ENCODE assay signal across 7 mouse cellular contexts in the genomic region with DNA sequence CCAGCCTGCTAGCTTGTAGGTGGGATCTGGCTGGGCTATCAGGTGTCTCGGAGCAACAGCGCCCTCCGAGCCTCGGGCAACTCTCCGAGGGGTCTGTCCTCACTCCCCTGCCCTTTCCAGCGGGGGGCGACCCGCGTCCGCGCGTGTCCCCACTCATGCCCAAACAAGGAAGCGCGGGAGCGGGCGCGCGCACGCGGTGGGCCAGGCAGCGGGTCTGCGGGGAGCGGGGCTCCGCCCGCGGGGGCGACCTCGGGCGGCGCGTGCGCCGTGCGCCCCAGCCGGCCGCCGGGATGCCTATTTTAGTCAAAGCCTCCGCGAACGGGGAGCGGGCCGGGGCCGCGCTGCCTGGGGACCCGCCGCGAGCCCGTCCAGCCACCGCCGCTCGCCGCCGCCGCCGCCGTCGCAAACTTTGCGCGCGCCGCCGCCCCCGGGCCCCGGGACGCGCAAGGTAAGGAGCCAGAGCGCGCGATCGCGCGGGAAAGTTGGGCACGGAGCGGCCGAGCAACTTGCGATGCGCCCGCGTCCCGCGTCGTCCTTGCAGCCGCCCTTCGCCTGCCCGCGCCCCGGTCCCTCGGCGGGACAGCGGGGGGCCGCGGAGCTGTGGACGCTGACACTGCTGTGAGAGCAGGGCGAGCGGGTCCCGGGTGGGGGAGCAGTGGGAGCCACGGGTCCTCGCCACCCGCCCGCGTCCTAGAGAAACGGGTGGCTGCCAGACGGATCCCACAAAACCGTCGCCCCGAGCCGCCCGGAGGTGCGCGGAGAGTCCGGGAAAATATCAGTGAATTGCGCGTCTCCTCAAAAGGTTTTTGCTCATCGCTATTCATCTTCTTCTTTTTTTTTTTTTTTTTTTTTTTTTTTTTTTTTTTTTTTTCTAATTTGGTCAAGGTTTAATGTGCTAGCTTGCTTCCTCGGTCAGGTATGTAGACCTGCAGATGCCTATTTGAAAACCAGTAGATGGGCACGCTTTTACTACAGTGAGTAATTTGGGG. TPM values are rescaled to one million over a fixed set of nuclear protein-coding genes. Genes with fewer than 3 reads are reported as not detected.
DNase-seq lines count a peak whose midpoint lies in the region; ATAC-seq and TF ChIP-seq lines count a peak whose summit lies in the region.

A gene (plus strand): TSS at position 339 of the 989 bp plus-strand sequence.

- peak within 1 kb of the TSS; percentile 85 for H3K9ac ChIP-seq in ES-E14 (ENCODE audit: insufficient read depth, low read depth, low read length, poor library complexity, severe bottlenecking)
- peak within 1 kb of the TSS; percentile 47 for H3K9ac ChIP-seq in forebrain, embryonic 15.5 days (replicated peaks)
- peak within 1 kb of the TSS; percentile 66 for H3K9ac ChIP-seq in neural tube, embryonic 12.5 days

- in situ Hi-C loops in ES-E14 (cut with MboI; ENCODE audit: low sequenced_read_pairs in 2 of 2, unreplicated experiment in 2 of 2), result no loop called here

- no peaks in the 10 kb centered on the region for H3K9me3 ChIP-seq in E14TG2a.4 (ENCODE audit: low read length)
- no peaks in the 10 kb centered on the region for H3K9me3 ChIP-seq in ES-E14 (ENCODE audit: control insufficient read depth, insufficient read depth, low read depth, low read length)
- H3K9me3 ChIP-seq in forebrain, embryonic 15.5 days, result no peaks in the 10 kb centered on the region
- no peaks in the 10 kb centered on the region for H3K9me3 ChIP-seq in neural tube, embryonic 12.5 days

- peaks cover 47% of the 10 kb centered on the region for H3K27me3 ChIP-seq in E14TG2a.4 (ENCODE audit: insufficient read depth, low read length)
- peaks cover 18% of the 10 kb centered on the region for H3K27me3 ChIP-seq in forebrain, embryonic 15.5 days
- H3K27me3 ChIP-seq in neural tube, embryonic 12.5 days (replicated peaks), result peaks cover 14% of the 10 kb centered on the region

- no peak for TF ChIP-seq CTCF in E14TG2a.4 (conservative IDR thresholded peaks at IDR 0.05; ENCODE audit: low read length)

- 1% methylated on average over 102 of the region's 116 CpGs for whole genome bisulfite sequencing in forebrain, embryonic 15.5 days
- WGBS in neural tube, embryonic 12.5 days, result 1% methylated on average over 116 of the region's 116 CpGs

- H3K4me1 ChIP-seq in E14TG2a.4 (replicated peaks; ENCODE audit: low read depth, low read length) (peaks cover 9% of the 10 kb centered on the region), ES-E14 (ENCODE audit: control insufficient read depth in 2 of 2, insufficient read depth in 2 of 2, low read length in 2 of 2, poor library complexity in 1 of 2) (no peaks in the 10 kb centered on the region)
- peaks cover 12% of the 10 kb centered on the region for H3K4me1 ChIP-seq in forebrain, embryonic 15.5 days
- no peaks in the 10 kb centered on the region for H3K4me1 ChIP-seq in neural tube, embryonic 12.5 days

- peak within 1 kb of the TSS; percentile 94 for H3K4me2 ChIP-seq in forebrain, embryonic 15.5 days (replicated peaks)
- peak within 1 kb of the TSS; percentile 93 for H3K4me2 ChIP-seq in neural tube, embryonic 12.5 days (replicated peaks)

- DNase-seq in ES-E14 (ENCODE audit: low read depth, low spot score), result no peak
- DNase-seq in heart, postnatal 25 days (ENCODE audit: low spot score), result peak; percentile 7
- peak; percentile 64 for DNase-seq in left cerebral cortex, postnatal 4 days
- DNase-seq in urinary bladder, adult 2 months (ENCODE audit: low spot score), result peak; percentile 41

- no peak within 1 kb of the TSS for H3K27ac ChIP-seq in ES-E14 (ENCODE audit: insufficient read depth, low read depth, low read length, poor library complexity, severe bottlenecking)
- H3K27ac ChIP-seq in forebrain, embryonic 15.5 days (replicated peaks), result no peak within 1 kb of the TSS
- no peak within 1 kb of the TSS for H3K27ac ChIP-seq in neural tube, embryonic 12.5 days

- no peaks in the 10 kb centered on the region for H3K36me3 ChIP-seq in E14TG2a.4 (ENCODE audit: insufficient read depth, low read length)
- no peaks in the 10 kb centered on the region for H3K36me3 ChIP-seq in ES-E14 (ENCODE audit: control insufficient read depth, insufficient read depth, low read length, poor library complexity, severe bottlenecking)
- no peaks in the 10 kb centered on the region for H3K36me3 ChIP-seq in forebrain, embryonic 15.5 days
- no peaks in the 10 kb centered on the region for H3K36me3 ChIP-seq in neural tube, embryonic 12.5 days

- intact Hi-C loops in heart, postnatal 25 days (cut with DNase I), result loop anchor here (5.0 kb wide), 1 partner anchor 48 kb away; no protein-coding TSS in a partner anchor
- intact Hi-C loops in left cerebral cortex, postnatal 4 days (cut with DNase I), result no loop called here

- H3K4me3 ChIP-seq in E14TG2a.4 (replicated peaks; ENCODE audit: low read length), result peak within 1 kb of the TSS; percentile 87
- peak within 1 kb of the TSS; percentile 86 to 93 for H3K4me3 ChIP-seq in ES-E14 (ENCODE audit: insufficient read depth in 1 of 2, low read depth in 1 of 2, low read length in 2 of 2, poor library complexity in 1 of 2, severe bottlenecking in 1 of 2)
- H3K4me3 ChIP-seq in forebrain, embryonic 15.5 days, result peak within 1 kb of the TSS; percentile 70
- peak within 1 kb of the TSS; percentile 71 for H3K4me3 ChIP-seq in neural tube, embryonic 12.5 days

- ATAC-seq in forebrain, embryonic 15.5 days (replicated peaks), result peak; percentile 70
- peak; percentile 78 for ATAC-seq in neural tube, embryonic 12.5 days (ENCODE audit: low FRiP score, low read depth)

TF ChIP-seq in ES-E14, 5 proteins besides CTCF, POLR2A, EP300 and RAD21:
- TF ChIP-seq ZNF384 (IDR thresholded peaks at IDR 0.05; ENCODE audit: low read depth, low read length) (peak; percentile 94), CHD2 (IDR thresholded peaks at IDR 0.05; ENCODE audit: low read depth, low read length) (no peak)

RNA-seq across cellular contexts. Expression of the gene that starts here (rescaled TPM):
- 0.58 and 0.85 TPM in 2 replicates for total RNA-seq in ES-E14 (2012; rRNA removed)
- 0.46 and 0.64 TPM in 2 replicates for polyA plus RNA-seq in forebrain, embryonic 15.5 days (2015; fragmentation: Nextera tagmentation; extraction: Ambion mirVana)
- 10 to 100 TPM; 42.2 to 43.8 TPM for total RNA-seq in heart, postnatal 25 days (2021)
- total RNA-seq in left cerebral cortex, postnatal 4 days (2021), result 1 to 10 TPM in 1 of 2 experiments, under 1 TPM in 1; 0.34 to 1.1 TPM
- 2.7 and 3.2 TPM in 2 replicates for polyA plus RNA-seq in neural tube, embryonic 12.5 days (2016; fragmentation: Nextera tagmentation; extraction: Ambion mirVana)
- polyA plus RNA-seq in urinary bladder, adult 2 months (2012; rRNA removed), result 53.7 and 57.4 TPM in 2 replicates

Comparison
In these comparisons a context has a peak if more than half of its experiments do, and no peak if none do; other contexts are left out.
1. RNA of the gene that starts here (total RNA-seq): 42.2 to 43.8 TPM in heart, postnatal 25 days; 0.34 to 1.1 TPM in left cerebral cortex, postnatal 4 days and 0.58 to 0.85 TPM in ES-E14; every median in the first group is over 10 times any median in the second.
2. RNA of the gene that starts here (polyA plus RNA-seq): 53.7 to 57.4 TPM in urinary bladder, adult 2 months; 2.7 to 3.2 TPM in neural tube, embryonic 12.5 days and 0.46 to 0.64 TPM in forebrain, embryonic 15.5 days; every median in the first group is over 10 times any median in the second.
3. Peak in ATAC-seq, H3K4me3 ChIP-seq, H3K9ac ChIP-seq and H3K4me2 ChIP-seq in forebrain, embryonic 15.5 days; RNA of the gene not detected or under 1 TPM.
4. Peak in every context shown above with its lines, with median percentiles within 50 percentile points of each other: H3K4me3 ChIP-seq and H3K9ac ChIP-seq.